Comparison of ENCODE assay signal across 28 mouse cellular contexts in the genomic region with DNA sequence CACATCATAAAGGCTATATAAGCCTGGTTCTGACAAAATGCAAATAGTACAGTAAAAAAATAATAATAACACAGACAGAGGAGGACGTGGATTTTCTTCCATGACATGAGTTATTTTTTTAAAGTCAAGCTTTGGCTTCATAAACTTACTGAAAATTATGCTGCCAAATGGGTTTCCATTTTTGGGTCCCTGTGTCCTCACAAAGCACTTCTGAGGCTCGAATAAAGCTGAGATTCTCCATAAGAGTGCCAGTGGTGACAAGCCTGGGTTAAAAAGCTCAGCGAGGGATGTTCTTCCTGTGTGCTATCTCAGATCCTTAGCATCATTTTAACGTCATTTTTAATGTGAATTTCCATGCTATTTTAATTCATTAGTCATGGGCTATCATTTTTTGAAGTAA.
"Had no signal": no experiment of that assay in that cellular context is flagged by ENCODE, and none has a peak within 500 bp of the region (broad histone marks: within the 10 kb centered on the region; RNA-seq: fewer than 3 reads in every experiment).

No protein-coding gene starts in this region.

- H3K9me3 ChIP-seq: embryonic facial prominence, embryonic 10.5 days; embryonic facial prominence, embryonic 12.5 days; embryonic facial prominence, embryonic 13.5 days; embryonic facial prominence, embryonic 15.5 days; forebrain, embryonic 10.5 days; forebrain, embryonic 12.5 days; forebrain, embryonic 13.5 days; forebrain, embryonic 15.5 days had no signal

- ATAC-seq: forebrain, embryonic 13.5 days; forebrain, embryonic 14.5 days; forebrain, embryonic 15.5 days; forebrain, embryonic 16.5 days; forebrain, postnatal 0 days had no signal

- H3K4me2 ChIP-seq: embryonic facial prominence, embryonic 12.5 days; embryonic facial prominence, embryonic 13.5 days; embryonic facial prominence, embryonic 15.5 days; forebrain, embryonic 12.5 days; forebrain, embryonic 13.5 days; forebrain, embryonic 15.5 days had no signal

- H3K27me3 ChIP-seq: embryonic facial prominence, embryonic 12.5 days; embryonic facial prominence, embryonic 13.5 days; embryonic facial prominence, embryonic 15.5 days; forebrain, embryonic 12.5 days; forebrain, embryonic 13.5 days; forebrain, embryonic 15.5 days had no signal

- H3K4me1 ChIP-seq: embryonic facial prominence, embryonic 10.5 days; embryonic facial prominence, embryonic 12.5 days; embryonic facial prominence, embryonic 13.5 days; embryonic facial prominence, embryonic 15.5 days; forebrain, embryonic 10.5 days; forebrain, embryonic 12.5 days; forebrain, embryonic 13.5 days; forebrain, embryonic 15.5 days had no signal

- H3K9ac ChIP-seq: embryonic facial prominence, embryonic 12.5 days; embryonic facial prominence, embryonic 13.5 days; embryonic facial prominence, embryonic 15.5 days; forebrain, embryonic 12.5 days; forebrain, embryonic 13.5 days; forebrain, embryonic 15.5 days; forebrain, postnatal 0 days had no signal

- H3K27ac ChIP-seq: embryonic facial prominence, embryonic 10.5 days; embryonic facial prominence, embryonic 12.5 days; embryonic facial prominence, embryonic 13.5 days; embryonic facial prominence, embryonic 15.5 days; forebrain, embryonic 10.5 days; forebrain, embryonic 12.5 days; forebrain, embryonic 13.5 days; forebrain, embryonic 15.5 days; gastrocnemius, adult 2 months; heart, adult 2 months had no signal

- DNase-seq: cerebellum, adult 8-10 months; cerebellum, adult 9-10 months; cerebellum, adult 9-11 months; cerebellum, postnatal 10 days; cerebellum, postnatal 14 days; cerebellum, postnatal 25 days; cerebellum, postnatal 36 days; embryo, embryonic 11 days; forebrain, postnatal 0 days; gastrocnemius, adult 2 months; gastrocnemius, postnatal 10 days; gastrocnemius, postnatal 14 days; gastrocnemius, postnatal 25 days; gastrocnemius, postnatal 36 days; heart, adult 11 months; heart, adult 18-20 months; heart, adult 2 months had no signal

- H3K4me3 ChIP-seq: embryonic facial prominence, embryonic 10.5 days; embryonic facial prominence, embryonic 12.5 days; embryonic facial prominence, embryonic 13.5 days; embryonic facial prominence, embryonic 15.5 days; erythroblast, embryonic 14.5 days; forebrain, embryonic 10.5 days; forebrain, embryonic 12.5 days; forebrain, embryonic 13.5 days; forebrain, embryonic 15.5 days; gastrocnemius, adult 2 months; heart, adult 2 months had no signal

- H3K36me3 ChIP-seq: embryonic facial prominence, embryonic 10.5 days; embryonic facial prominence, embryonic 12.5 days; embryonic facial prominence, embryonic 13.5 days; embryonic facial prominence, embryonic 15.5 days; forebrain, embryonic 10.5 days; forebrain, embryonic 12.5 days; forebrain, embryonic 15.5 days had no signal
